Mouse (Mus musculus): ENCODE data around the gene Uts2. TPM values are rescaled to one million over a fixed set of nuclear protein-coding genes. Genes with fewer than 3 reads are reported as not detected.
"Not testable (repeated sequence)": the region's sequence is repeated elsewhere in the genome, so short reads cannot be mapped to it uniquely, and the experiment has no call there.

The Uts2 gene
- total RNA-seq, 2 experiments from 2014 or later: not detected

DNA sequence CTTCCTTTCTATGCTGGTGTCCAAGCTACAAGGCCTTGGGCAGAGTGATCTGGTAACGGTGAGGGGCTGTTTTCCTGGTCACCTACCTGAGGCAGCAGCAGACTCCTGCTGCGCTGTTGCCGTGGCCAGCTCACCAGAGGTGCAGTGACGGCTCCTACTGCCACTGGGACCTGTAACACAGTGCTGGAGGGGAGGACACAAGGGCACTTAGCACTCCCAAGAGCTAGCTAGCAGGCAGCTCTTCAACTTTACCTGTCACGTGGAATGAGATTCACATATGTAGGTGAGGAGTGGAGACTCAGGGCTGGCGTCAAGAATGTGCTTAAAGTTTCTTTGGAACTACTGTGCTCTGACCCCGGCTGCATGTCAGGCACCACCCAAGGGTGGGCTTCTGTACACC is 13.4 kb downstream of the Uts2 start:
- no peak for DNase-seq (ENCODE audit: low spot score in 2 of 2)

- DNase-seq (ENCODE audit: low spot score in 2 of 2): no peak
Observed at GRCm38 (mm10) chr4:151015946-151016345, 19.0 kb downstream of the Uts2 start.

- DNase-seq (ENCODE audit: low spot score in 2 of 2): not testable (repeated sequence)
Observed at GRCm38 (mm10) chr4:151017356-151017755, 20.5 kb downstream of the Uts2 start.

DNA sequence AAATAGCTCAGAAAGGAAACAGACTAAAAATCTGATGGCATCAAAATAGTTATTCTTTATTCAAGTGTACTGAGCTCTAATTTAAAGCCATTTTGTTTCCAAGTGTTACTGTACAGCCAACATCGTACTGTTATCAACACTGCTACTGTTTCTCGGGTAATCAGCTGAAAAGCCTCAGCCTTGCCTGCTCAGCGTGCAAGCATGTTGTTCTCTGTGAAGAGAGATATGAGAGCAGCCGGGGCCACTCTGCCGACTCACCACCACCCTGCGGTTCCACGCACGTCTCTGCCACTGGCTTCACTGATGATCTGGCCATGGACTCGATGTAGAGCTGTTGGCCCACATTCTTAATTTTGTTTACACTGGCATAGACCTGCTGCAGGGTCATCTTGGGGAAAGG is 27.3 kb downstream of the Uts2 start:
- no peak for DNase-seq (ENCODE audit: low spot score in 2 of 2)

GRCm38 (mm10) chr4:151027001-151027400 is 30.1 kb downstream of the Uts2 start:
- DNase-seq (ENCODE audit: low spot score in 2 of 2): no peak

GRCm38 (mm10) chr4:151036521-151036920 is 39.6 kb downstream of the Uts2 start:
- no peak for DNase-seq (ENCODE audit: low spot score in 2 of 2)

- no peak for DNase-seq (ENCODE audit: low spot score in 2 of 2)
Observed at GRCm38 (mm10) chr4:151037800-151038199, 40.9 kb downstream of the Uts2 start.

GRCm38 (mm10) chr4:151041506-151041905 is 44.6 kb downstream of the Uts2 start:
- DNase-seq (ENCODE audit: low spot score in 2 of 2): no peak

GRCm38 (mm10) chr4:151043281-151043680 is 46.4 kb downstream of the Uts2 start:
- DNase-seq (ENCODE audit: low spot score in 2 of 2): no peak

DNA sequence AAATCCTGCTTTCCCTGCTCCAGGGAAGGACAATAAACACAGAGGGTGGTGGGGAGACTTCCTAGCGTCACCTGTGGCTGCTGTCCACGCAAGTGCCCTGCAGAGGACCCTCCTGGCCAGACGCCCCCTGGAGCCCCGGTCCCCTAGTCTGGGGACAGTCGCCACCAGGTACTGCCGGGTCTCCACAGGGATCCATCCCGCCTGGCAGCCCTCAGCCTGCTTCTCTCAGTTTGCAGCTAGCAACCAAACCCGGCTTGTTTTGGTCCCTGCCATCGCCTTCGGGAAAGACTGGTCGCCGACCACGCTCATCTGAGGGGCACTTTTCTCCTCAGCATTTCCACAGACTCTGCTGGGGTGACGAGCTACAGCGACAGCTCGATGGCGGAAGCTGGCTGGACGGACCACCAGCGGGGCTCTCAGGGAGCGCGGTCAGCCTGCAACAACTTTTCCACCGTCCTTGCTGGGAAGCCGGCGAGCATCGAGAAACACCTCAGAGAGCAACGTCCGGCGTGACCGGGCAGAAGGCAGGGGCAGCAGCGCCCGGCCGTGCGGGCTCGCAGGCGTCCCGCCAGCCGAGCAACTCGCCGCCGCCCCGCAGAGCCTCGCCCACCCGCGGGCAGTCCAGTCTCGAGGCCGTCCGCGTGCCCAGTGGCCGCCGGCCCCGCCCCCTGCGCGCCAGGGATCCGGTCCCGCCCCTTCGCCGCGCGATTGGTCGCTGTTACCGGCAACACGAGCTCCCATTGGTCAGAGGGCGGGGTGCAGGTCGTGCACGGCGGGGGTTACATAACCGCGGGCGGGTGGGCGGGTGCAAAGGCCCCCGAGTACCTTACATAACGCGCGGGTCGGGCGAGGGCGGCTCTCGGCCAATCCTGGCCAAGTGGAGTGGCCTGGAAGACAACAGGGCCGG is 47.4 kb downstream of the Uts2 start, which contains the start of gene Per3:
Gene Per3, minus strand, starts transcription at position 629 of the 907 bp plus-strand sequence.
- peak; percentile 96 to 98 for DNase-seq (ENCODE audit: low spot score in 2 of 2)

GRCm38 (mm10) chr4:151044944-151045570 is 48.2 kb downstream of the Uts2 start:
- peak in 1 of 2 experiments; percentile 57 for DNase-seq (ENCODE audit: low spot score in 2 of 2)

GRCm38 (mm10) chr4:151046524-151046923 is 49.6 kb downstream of the Uts2 start:
- no peak for DNase-seq (ENCODE audit: low spot score in 2 of 2)

GRCm38 (mm10) chr4:151051162-151051561 is 54.3 kb downstream of the Uts2 start:
- DNase-seq (ENCODE audit: low spot score in 2 of 2): no peak

Other genes with a start within 250 kb of the Uts2 start
- 10 to 100 TPM; 37.1 to 38.4 TPM for gene Errfi1, start 143.2 kb upstream of the Uts2 start, total RNA-seq (2021)
- 100 to 1,000 TPM; 240 to 248 TPM for gene Park7, start 82.7 kb upstream of the Uts2 start, total RNA-seq (2021)
- gene Tnfrsf9, start 82.5 kb upstream of the Uts2 start, total RNA-seq (2021): under 1 TPM; 0.37 to 0.52 TPM
- gene Per3, start 47.6 kb downstream of the Uts2 start, total RNA-seq (2021): 10 to 100 TPM; 18.7 to 18.9 TPM
- gene Vamp3, start 60.9 kb downstream of the Uts2 start, total RNA-seq (2021): 10 to 100 TPM; 38.7 to 40.6 TPM
- gene Gm13090, start 92.5 kb downstream of the Uts2 start, total RNA-seq (2021): not detected

Data from layer of hippocampus, postnatal 14 days (tissue).